Mouse (Mus musculus): ENCODE measurements at regions not wholly inside any gene's neighbourhood (a gene's known extent, or its start where the extent isn't known, plus 50 kb on each side); places are given as distances from the start of the nearest gene placed in this dataset.

DNA sequence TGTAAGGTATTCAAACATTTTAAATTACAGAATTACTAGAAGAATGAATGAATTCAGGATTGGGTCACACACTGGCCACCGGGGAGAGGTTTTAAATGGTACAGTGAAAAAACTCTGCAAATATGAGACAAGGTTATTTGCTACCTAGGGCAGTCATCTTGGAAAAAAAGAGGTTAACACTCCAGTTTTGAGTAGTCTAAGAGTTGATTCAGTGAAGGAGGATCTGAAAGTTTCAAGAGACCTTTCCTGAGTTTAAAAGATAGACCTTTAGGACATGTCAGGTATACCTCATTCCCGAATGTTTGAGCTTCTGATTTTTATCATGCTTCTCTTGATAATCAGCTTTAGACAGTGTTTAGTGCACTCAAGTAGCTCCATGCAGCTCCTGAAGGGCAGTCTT, 488.0 kb upstream of the A1bg start:
- DNase-seq (ENCODE audit: low spot score), result no peak

DNA sequence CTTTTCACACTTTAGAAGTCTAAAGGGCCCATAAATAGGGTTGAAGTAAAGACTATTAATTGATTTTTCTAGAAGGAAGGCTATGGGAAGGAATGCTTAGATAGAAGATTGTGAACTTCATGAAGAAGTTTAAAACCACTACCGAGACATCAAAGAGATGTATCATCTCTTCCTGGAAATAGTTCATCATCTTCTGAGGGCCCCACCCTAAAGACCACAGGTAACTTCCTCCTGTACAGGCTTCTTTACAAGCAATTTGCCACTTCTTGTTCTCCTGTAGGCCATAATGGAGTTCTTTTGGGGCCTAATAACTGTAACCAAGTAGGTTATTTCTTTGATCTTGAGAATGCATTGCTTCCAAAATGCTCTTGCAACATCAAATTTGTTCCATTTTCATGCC, 485.8 kb upstream of the A1bg start:
- DNase-seq (ENCODE audit: low spot score), result no peak

DNA sequence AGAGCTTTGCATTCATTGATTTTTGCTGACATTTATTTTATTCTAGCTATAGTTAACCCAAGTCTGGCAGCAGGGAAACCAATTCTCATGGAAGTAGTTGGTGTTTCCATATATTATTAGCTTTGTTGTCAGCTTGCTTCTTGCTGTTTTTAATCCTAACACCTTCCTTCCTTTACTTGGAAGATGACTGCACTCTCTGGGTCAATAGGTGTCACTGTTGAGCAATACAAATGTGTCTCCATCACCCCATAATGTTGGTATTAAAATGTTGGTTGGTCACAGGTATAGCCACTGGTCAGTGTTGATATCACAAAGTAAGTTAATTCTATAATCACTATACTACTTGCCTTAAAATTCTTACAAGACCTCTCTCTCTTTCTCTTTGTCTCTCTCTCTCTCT, 477.9 kb upstream of the A1bg start:
- no peak for DNase-seq (ENCODE audit: low spot score)

DNA sequence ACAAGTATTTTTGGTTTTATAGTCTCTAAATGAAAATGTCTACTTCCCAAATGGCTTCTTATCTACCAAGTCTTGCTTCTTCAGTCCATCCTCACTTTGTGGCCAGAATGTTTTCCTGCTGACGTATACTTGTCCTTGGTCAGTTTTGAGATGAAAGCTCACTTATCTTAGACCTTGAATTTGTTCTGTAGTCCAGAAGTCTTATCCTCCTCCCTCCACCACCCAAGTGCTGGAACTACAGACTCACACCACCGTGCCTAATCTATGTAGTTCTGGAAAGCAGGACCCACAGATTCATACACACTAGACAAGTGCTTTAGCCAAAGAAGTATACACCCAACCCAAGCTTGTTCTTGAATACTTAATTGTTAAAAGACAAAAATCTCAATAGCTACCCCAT, 477.2 kb upstream of the A1bg start:
- no peak for DNase-seq (ENCODE audit: low spot score)

DNA sequence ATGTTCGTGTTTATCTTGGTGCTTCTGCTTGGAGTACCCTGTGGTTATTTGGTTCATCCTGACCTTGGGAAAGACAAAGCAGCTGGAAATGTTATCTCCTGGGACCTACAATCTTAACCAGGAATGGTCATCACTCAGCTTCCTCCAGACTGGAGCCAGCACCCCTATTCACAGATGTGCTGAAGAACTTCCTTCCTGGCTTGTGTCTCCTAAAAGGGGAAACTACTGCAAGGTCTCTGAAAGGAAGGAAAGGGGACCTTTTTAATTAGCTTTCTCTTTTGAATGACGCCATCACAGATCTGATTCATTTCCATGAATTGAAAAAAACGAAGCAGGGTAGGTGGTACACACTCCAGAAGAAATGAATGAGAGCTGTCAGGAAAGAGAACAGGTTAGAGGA, 476.0 kb upstream of the A1bg start:
- no peak for DNase-seq (ENCODE audit: low spot score)

DNA sequence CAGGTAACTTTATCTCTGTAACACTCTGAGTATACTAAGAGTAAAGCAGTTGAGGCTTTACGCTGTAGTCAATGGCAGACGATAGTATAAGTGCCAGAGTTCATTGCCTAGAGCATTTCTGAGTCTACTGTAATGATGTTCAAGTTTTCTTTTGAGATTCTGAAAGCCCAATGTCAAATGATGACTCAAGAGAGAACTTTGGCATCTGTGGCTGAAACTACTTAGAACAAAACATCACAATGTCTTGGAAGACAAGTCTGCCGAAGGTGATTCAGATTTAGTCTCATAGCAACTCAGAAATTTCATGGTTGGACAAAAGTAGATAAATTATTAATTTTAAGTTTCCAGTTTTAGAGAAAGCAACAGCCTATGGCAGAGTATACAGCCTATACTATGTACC, 474.2 kb upstream of the A1bg start:
- DNase-seq (ENCODE audit: low spot score), result no peak

DNA sequence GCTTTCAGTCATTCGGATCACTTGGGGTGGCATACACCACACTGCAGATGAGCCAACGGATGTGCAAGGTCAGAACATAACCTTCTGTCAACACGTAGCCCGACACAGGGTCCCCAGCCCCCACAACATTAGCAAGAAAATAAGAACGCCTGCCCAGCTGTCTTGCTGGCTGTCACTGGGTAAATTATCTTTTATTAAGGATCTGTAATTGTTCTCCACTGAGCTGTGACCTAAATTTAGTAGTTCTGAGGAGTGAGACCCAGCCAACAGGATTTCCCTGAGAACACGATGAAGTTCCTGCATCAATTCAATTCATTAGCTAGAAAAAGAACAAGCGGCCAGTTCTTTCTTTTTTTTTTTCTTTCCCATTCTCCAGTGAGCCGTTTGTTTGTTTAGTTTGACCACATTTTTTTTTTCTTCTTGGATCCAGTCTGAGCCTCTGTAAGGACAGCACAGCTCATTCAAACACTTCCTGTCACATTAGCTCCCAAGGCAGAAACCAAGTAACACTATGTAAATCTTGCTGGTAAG, 472.5 kb upstream of the A1bg start:
- DNase-seq (ENCODE audit: low spot score), result no peak

DNA sequence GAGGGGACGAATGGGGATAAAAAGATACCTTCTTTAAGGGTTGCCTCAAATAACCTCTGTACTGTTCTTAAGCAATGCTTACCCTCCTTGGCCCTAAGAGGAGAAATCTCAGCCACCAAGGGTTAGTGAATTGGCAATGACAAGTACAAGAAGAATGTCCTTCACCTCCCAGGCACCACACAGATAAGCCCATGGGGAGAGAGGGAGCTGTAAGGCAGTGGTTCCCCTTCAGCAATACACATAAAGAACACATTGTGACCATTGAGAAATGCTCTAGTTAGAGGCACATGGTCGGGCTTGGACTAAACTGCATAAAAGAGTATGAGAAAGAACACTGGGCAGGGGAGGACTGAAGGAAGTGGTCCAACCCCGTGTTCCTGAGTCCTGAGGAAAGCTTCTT, 457.9 kb upstream of the A1bg start:
- DNase-seq (ENCODE audit: low spot score), result no peak

DNA sequence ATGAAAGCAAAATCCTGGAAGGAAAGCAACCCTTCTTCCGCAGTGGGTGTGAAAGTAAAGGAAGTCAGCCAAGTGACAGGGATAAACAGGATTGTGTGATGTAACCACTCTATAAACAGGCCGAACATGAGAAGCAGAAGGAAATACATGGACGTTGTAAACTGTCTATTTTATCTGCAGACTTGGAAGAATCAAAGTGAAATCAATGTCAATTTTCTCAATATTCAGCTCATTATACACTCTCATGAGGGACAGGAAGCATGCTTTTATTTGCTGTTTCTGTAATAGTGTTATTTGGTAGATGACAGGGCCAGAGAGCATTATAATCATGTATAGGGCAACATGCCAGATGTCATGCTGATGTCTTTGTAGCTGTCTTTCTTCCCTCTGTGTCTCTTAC, 443.5 kb upstream of the A1bg start:
- DNase-seq (ENCODE audit: low spot score), result no peak

DNA sequence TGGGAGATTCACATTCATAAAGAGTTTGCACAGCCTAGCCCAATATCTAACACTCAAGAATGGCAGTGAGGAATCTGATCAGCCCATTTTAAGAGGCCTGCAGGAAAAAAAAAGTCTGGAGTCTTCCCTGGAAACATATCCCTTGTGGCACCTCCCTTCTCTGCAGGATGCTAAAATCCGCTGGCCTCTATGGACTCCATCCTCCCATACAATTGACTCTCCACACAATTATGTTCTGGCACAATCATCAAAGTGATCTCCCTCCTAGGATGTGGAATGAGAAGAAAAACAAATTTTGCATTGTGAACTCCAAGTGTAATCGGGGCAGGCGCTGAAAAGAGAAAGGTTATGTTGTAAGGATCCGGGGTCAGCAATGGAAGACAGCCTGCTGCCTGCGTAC, 442.7 kb upstream of the A1bg start:
- DNase-seq (ENCODE audit: low spot score), result no peak

DNA sequence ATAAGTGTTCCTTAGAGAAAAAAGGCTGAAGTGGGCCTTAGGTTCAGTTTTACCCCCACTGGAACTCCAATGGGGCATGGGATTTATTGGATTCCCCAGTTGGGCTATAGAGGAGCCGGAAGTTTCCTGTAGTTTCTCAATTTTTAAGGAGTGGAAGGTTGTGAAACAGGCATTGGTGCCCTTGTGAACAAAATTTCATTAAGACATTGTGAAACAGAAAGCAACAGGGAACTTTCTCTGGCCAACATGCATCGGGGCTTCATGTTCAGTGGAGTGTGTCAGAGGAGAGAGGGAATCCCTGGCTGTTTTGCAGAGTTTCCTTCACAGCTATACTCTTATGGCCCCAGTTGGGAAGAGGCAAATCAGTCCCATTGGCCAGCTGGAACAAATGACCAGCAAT, 441.6 kb upstream of the A1bg start:
- DNase-seq (ENCODE audit: low spot score), result no peak

DNA sequence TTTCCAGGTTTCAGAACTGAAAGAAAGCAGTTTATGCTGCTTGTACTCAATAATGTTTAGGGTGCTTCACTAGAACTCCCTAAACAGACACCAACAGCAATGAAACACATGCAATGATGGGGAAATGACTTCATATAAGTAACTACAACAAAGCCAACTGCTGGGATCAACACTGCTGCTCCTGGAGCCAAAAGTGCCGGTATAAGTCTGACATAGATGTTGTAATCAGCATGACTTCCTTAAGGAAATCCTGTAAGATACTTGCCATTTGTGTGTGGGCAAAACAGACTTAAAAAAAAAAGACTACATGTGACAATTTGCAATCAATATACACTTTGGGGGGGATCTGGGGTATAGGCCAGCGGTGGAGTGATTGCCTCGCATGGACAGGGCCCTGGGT, 438.4 kb upstream of the A1bg start:
- DNase-seq (ENCODE audit: low spot score), result no peak

DNA sequence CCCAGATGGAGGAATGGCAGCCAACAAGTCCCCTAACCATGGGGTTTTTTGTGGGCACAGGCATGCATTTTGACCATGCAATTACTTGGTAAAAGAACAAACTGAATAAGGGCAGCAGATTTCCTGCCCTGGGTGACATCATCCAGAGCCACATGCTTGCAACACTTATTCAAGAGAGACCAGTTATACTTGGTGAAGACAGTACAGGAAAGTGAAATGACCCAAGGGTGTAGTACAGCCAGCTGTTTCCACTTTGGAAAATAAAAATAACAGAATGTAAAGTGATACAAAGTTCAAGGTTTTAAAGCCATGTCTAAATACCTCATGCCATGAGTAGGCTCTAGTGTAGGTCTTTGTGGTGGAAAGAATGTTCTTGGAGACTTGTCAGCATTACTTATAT, 432.5 kb upstream of the A1bg start:
- DNase-seq (ENCODE audit: low spot score), result no peak

DNA sequence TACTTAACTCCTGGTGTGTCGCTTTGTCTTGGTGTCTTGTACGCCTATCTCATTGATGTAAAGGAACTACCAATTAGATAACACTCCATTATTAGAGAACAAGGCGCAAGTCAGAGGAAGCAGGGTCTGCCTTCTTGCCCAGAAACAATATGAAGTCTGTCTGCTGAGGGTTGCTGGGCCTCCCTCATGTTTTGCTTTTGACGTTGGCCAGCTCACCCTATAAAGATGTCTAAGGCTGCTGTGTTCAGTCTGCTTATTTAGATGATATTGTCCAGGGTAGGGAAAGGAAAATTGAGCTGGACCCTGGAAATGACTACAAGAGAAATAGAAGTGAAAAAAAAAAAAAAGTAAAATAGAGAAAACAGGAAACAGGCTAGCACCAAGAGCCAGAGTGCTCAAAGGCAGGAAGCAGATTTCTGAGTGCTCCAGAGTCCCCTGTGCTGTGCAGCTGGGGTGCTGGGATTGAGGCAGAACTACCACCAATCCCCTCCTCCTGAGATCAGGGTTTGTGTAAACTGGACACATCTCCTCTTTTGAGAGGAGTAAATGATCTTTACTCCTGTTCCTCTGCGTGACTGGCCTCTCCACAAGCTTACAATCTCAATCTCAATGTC, 429.0 kb upstream of the A1bg start:
- DNase-seq (ENCODE audit: low spot score), result no peak

DNA sequence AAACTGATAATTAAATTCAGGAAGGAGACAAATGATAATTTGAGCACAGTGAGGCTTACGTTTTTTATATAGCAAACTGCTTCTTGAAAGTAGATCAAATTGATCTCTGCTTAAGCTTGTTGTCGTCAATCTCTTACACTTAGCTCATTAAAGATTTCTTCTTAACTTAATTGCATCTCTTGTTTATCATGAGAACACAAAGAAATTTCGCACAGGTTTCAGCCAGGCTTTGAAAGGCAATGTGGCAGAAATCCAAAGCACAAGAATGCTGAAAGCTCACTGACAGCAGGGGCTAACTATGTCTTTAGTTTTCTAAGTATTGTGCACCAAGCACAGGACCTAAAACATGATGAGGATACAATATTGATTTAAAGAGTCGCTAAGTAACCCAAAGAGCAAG, 422.3 kb upstream of the A1bg start:
- DNase-seq (ENCODE audit: low spot score), result no peak

DNA sequence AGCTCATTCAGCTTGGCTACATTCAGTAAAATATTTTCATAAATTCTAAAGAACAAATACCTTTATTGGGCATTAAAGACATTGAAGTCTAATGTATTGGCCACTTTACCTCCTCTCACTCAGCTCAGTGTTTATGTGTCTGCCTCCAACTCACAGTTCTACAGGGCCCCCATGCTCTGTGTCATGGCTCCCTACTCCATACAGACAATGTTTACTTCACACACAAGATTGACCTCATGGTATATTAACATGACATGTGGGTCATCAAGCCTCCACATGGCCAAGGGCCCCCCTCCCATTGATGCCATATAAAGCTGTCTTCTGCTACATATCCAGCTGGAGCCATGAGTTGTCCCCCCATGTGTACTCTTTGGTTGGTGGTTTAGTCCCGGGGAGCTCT, 419.8 kb upstream of the A1bg start:
- DNase-seq (ENCODE audit: low spot score), result no peak

DNA sequence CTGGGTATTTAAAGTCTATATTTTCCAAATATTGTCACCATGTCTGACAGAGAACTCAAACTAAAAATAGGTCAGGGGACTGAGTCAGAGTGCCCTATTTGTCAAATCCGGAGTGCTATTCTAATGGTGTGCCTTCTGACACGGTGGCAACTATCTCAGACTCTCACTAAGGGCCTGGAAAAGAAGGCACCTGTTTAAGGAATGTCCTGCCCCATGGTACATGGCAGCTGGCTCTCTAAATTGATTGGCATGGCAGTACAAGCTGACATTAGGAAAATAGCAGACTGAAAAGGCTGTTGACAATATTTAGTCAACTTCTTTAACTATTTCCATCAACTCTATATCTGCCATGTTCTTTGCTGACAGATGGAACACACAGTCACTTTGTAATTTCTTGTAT, 405.1 kb upstream of the A1bg start:
- DNase-seq (ENCODE audit: low spot score), result no peak

DNA sequence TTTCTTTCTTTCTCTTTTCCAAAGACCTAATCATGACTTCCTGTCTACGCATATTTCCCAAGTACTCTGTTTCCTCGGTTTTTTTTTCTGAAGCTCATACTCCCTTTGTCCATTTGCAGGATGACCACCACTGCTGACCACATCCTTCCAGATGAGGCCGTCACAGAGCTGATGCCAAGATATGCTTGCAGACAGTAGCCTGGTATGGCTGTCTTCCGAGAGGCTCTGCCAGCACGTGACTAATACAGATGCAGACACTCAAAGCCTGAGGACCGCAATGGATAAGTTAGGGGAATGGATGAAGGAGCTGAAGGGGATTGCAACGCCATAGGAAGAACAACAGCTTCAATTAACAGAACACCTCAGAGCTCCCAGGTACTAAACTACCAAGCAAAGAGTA, 399.4 kb upstream of the A1bg start:
- DNase-seq (ENCODE audit: low spot score), result no peak

DNA sequence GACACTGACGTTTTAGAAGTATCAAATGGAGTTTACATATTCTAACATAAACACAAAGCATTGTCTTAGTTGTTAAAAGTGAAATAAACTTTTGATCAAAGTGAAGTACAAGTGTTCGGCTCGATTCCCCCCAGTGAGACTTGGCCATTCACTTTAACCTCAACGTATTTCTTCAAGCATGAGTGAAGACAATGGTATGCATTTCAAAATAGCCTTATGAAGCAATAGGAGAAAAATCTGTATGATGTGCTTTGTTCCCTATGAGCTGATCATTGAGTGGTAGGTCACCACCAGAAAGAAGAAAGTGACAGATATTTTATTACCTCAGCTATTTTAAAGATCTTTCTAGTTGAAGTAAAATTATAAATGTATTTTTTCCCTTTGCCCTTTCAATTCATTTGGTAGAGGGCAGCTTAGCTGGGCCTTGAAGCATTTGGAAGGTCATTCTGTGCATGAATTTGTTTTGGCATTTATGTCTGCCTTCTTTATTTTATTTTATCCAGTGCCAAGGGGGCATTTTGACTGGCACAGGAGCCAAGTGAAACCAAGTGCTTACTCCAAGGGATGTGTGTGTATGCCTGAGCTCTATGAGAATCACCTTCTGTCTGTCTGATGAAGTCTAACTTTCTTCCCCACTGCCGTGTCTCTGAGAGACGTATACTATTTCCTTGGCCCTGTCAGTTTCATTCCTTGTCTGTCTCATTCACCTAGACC, 386.8 kb upstream of the A1bg start:
- DNase-seq (ENCODE audit: low spot score), result no peak

DNA sequence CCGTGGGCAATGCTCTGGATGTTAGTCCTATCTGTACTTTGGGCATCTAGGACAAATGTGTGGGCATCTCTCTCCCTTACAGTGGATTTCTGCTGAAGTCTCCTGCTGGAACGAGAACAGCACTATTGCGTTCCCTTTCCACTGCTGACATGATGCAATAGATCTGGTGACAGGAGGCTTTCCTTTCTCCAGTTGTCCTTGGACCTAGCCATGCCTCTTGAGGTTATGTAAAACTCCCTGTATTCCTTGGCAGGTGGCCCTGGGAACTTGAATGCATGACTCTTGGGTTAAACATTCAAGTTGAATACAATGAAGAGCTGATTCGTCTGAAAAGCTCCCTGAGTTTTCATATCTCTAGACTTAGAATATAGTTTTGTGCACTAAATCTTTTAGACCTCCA, 386.1 kb upstream of the A1bg start:
- DNase-seq (ENCODE audit: low spot score), result no peak

DNA sequence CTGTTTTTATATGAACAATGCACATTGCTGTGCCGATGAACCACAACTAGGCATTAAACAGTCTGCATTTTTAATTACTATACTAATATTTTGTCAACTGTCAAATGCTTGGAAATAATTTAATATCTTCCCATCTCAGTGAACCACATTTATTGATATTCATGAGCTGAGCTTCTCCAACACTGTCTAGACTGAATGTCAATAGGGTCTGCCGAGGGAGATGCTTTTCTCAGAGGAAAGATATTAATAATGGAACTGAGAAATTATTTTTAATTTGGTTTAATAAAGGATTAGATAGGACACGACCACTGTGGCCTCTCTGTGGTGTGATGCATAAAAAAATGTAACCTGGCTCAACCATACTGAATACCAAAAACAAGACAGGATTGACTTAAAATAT, 381.7 kb upstream of the A1bg start:
- DNase-seq (ENCODE audit: low spot score), result no peak

DNA sequence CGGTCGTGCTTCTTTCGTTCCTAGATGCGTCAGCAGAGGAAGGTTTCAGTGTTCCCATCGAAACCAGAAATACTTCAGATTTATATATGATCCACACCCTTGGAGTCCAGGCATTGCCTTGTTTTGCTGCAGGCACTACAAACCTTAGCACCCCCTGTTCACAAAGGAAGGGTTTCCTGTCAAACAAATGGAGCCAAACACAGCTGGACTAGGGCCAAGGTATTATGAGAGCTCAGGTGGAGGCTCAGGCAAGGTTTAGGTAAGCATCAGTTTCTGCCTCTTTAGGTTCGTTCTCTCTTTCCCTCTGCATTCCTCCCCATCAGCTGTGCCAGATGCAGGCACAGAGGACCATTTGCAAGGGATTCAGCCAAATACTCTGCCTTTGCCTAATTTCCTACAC, 377.0 kb upstream of the A1bg start:
- DNase-seq (ENCODE audit: low spot score), result no peak

DNA sequence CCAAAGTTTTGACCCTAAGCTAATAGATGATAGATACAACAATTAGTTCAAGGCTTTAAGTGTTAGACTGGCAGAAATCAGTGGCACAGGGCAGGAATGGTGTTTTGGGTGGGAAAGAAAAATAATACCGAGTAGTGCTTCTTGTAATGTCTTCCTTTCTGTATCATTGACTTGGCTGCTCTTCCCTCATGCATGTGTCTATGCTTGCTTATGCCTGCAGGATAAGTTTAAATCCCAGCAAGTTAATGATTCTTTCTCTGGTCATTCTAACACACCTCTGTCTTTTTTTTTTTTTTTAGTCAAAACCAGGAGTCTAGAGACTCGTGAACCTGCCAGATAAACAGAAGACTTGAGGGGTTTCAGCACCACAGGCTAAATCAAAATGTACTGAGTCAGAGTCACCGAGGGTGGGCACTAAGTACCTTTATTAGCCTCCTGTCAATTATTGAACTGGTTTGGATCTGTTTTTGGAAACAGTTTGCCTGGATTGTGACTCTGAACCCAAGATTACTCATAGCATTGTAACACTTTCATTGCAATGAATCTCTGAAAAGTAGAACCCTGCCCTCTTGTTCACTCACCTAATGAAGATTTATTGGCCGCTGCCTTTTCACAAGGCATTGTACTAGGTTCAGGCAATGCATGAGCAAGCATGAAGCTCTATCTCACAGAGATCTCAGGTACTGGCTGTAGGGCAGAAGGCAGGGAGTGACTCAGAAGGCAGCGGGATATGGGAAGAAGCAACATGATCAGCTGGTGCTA, 374.8 kb upstream of the A1bg start:
- DNase-seq (ENCODE audit: low spot score), result no peak

Data from c-Kit-positive CD71-positive TER-119-positive erythroid progenitor cells, embryonic 14.5 days (primary cell).